Mouse (Mus musculus): Measurements from ENCODE around the gene Slc25a24.

Slc25a24 gene

DNA sequence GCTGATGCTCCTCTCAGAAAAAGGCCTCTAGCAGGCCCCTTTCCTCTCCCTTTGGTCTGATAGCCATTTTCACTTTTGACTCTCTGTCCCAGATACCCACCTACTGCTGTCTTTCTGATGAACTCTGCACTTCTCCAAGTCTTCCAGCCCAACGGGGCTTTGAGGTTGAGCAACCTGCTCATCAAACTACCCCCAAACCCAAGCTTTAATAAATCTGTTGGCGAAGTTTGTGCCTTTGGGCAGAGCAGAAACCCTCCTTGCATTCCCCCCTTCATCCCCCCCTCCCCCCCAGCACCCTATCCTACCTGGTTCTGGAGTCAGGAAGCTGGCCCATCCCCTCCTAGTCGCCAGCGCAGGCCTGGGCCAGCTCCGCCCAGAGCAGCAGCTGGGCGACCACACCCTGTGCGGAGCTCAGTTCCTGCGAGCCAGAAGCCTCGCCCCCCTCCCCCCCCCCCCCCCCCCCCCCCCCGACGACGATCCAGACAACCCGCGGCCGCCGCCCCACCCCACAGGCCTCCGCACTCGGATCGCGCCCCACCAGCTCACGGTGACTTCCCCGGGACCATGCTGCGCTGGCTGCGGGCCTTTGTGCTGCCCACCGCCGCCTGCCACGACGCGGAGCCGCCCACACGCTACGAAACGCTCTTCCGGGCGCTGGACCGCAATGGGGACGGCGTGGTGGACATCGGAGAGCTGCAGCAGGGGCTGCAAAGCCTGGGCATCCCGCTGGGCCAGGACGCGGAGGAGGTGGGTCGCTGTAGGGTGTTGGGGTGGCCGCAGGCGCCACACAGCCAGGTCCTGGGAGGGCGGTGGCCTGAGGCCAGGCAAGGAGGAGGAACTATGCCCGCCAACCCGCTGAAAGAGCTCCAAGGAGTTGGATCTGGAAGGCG is at the start of gene Slc25a24:
TSS of gene Slc25a24 (plus strand) at position 509 of the 890 bp plus-strand sequence.
- peak in 1 of 2 experiments; percentile 22 for DNase-seq (ENCODE audit: low spot score in 2 of 2)

DNA sequence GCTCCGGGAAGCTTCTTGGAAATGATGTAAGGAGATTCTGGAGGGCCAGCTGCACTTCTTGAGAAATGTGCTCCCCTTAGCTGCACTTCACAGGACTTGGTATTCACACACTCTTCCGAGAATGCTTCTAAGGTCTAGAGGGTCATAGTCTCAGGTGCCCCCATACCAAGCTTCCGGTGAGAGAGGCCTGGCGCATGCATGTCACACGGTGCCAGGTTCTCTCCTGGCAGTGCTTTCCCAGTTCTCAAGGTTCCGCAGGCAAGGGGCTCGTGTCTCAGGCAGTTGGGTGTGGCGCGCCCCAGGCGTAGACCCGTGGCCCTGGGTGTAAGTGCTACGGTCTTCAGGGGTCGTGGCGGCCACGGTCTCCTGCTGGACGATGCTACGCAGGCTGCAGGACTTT is 42.8 kb upstream of the Slc25a24 start, which contains the start of gene Slc25a54:
TSS of gene Slc25a54 (plus strand) at position 301 of the 400 bp plus-strand sequence.
- no peak for DNase-seq (ENCODE audit: low spot score in 2 of 2)

DNA sequence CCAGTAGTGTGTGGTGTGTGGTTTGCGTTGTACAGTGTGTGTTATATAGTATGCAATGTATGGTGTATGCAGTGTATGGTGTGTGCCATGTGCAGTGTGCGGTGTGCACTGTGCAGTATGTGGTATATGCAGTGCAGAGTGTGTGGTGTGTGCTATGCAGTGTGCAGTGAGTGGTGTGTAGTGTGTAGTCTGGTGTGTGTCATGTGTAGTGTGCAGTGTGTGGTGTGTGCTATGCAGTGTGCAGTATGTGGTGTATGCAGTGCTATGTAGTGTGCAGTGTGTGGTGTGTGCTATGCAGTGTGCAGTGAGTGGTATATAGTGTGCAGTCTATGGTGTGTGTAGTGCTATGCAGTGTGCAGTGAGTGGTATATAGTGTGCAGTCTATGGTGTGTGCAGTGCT is 38.5 kb upstream of the Slc25a24 start:
- no peak for DNase-seq (ENCODE audit: low spot score in 2 of 2)

DNA sequence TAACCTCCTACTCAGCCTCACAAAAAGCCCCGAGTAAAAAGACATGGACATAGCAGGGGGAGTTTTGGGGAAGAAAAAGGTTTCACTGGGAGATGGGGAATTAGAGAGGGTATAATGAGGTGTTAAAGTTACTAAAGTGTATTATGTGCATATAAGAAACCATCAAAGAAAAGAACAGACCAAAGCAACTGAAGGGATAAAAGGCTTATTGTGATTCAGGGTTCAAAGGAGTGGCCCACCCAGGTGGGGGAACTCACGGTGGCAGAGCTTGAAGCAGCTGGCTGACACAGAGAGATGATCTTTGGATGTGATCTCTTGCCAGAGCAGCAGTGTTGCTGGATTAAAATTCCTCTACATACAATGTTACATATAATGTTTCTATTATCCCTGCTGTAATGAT is 34.5 kb upstream of the Slc25a24 start:
- no peak for DNase-seq (ENCODE audit: low spot score in 2 of 2)

DNA sequence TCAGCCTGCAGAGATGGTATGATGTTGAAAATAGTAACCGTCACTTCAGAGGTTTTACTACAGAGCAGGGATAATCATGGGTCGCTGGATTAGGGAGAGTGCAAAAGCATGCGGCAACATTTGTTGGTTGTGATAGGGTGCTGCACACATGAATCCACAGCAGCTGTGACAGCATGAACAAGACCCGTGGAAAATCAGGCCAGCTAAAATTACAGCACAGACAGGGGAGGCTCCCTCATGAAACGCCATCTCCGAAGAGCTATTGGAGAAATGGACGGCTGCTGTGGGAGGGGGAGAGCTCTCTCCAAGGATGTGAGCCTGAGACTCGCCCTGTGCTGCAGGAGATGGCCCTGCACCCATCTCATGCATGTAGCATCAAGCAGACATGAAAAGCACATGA is 18.2 kb upstream of the Slc25a24 start:
- DNase-seq (ENCODE audit: low spot score in 2 of 2), result no peak

DNA sequence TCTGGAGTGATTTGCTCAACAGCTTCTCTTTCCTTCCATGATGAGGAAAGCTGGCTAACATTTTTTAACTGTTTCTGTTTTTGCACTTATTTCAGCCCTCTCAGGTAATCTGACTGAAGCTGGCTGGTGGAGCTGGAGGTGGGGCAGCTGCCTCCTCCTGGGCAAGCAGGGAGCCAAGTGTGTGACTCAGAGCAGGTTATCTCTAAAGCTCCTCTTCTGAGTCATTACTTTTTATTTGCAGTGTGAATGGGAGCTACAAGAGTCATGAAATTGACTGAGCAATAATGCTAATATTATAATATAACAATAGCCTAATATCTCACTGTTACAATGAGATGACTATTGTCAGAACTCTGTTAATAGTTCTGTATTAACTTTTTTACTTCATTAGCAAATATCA is 5.8 kb upstream of the Slc25a24 start:
- no peak for DNase-seq (ENCODE audit: low spot score in 2 of 2)

DNA sequence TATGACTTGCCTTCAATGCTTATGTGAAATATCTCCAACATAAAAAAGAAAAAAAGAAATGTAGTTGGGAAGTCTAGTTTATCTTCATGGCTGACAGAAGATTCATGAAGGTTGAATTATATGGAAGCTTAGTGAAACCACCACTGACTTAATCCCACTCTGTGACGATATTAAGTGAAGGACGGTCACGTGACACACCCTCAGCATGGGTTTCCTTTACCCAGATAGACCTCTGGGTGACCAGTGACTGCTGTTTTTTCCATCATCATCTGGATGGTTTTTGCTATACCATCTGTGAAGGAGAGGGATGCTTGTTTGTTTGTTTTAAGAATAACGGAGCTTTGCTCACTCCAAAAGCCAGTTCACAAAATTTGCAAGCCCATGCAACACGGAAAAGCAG is 3.4 kb upstream of the Slc25a24 start:
- no peak for DNase-seq (ENCODE audit: low spot score in 2 of 2)

DNA sequence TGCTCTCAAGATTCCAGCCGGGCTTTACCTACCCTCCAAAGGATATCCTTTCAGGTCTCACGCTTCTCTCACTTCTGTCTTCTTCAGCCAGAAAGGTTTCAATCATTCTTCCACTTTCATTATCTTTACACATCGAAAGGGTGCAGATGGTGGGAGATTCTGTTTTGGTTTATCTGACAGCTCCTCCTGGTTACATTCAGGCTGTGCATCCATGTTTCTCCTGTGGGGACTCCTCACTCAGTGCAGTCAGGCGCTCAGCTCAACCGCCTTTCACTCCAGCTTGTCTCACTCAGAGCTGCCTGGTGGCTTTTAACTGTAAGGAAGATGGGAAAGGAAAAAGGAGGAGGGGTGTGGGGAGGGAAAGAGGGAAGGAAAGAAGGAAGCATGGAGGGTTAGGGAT is 3.0 kb upstream of the Slc25a24 start:
- no peak for DNase-seq (ENCODE audit: low spot score in 2 of 2)

DNA sequence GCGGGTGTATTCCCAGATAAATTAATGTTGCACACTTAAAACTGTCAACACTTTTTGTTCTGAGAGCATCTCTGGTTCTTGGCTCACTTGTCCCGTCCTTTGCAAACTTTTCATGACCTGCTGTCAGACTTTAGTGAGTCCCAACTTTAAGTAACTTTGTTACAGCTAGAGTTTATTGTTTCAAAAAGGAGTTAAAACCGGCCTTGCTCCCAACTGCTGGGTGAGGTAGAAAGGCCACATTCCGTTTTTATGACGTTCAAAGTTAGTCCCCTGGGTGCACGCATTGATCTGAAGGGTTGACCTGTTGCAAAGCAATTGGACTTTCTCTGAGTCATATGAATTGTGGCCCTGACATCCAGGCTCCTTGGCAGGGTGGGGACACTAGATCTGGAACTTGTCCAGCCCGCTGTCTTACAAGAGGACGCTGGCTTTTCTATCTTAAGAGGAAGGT is 607 bp downstream of the Slc25a24 start:
- no peak for DNase-seq (ENCODE audit: low spot score in 2 of 2)

DNA sequence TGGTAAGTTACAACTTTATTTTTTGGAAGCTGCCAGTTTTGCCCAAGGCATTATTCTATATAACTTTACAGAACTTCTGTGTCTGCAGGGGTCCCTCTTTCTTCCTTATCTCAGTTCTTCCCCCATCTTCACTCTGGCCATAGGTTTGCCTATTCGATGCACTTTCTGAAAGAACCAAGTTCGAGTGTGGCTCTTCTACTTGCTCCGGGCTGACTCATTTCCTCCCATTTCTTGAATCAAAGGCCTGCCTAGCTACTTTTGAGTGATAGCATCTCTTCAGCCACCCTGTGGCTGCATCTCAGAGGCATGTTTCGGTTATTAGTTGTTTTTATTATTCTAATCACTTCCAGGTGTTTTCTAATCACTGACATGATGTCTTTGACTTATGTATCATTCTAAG is 1.1 kb downstream of the Slc25a24 start:
- DNase-seq (ENCODE audit: low spot score in 2 of 2), result no peak

DNA sequence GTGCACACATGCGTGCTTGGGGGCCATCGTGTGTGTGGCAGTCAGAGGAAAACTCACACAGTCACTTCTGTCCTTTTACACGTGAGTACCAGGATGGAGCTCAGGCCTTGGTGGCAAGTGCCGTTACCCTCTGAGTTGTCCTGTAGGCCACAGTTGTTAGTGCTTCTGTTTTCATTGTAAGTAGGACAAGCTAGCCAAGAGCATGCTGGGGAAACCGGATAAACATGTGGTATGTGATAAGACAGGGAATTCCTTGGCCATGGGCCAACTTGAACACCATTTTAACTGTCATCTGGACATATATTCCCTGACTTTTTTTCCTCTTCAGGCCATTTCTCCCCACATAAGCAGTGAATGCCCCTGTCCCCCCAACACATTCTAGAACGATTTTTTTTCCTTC is 2.6 kb downstream of the Slc25a24 start:
- no peak for DNase-seq (ENCODE audit: low spot score in 2 of 2)

DNA sequence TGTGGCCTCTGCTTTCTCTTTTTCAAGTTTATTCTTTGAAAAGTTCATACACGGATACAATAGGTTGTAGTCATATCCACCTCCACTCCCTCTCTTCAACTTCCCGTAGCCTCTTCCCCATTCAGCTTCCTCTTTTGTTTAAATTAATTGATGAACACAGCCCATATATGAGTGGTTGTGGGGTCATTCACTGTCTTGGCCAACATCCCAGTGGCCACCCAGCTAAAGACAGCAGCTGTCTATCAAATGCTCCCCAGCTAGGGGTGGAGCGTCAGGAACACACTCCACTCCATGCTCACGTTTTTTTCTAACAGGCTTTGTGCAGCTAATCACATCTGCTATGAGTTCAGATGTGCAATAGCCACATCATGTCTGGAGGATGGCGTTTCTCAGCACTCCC is 6.8 kb downstream of the Slc25a24 start:
- no peak for DNase-seq (ENCODE audit: low spot score in 2 of 2)

DNA sequence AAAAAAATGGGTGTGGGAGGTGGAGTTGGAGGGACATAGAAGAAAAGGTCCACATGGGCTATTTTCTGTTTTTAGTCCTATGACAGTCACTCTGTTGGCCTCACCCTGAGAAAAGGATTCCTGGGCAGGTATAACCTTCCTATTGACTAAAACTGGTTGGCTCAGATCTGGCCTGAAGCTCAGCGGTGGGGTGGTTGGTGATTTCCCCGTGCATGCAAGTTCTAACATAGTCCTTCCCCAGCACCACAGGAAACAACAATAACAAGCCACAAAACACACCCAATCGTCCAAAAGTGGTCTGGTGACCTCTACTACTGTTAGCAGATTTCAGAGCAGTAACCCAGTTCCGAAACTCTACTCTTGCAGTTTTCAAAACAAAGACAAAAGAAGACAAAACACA is 10.0 kb downstream of the Slc25a24 start:
- DNase-seq (ENCODE audit: low spot score in 2 of 2), result no peak

DNA sequence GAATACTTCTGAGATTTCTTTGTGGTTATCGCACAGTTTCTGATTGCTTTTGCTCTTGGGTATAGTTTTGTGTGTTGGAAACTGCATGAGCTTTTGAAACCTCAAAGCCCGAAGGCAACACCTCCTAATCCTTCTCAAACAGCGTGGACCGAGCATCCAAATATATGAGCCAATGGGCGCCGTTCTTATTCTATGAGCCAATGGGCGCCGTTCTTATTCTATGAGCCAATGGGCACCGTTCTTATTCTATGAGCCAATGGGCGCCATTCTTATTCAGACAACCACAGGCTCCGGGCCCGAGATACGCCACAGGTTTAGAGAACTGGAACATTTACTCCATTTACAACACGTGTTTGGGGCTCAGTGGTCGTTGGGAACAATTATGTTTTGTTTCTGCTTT is 11.1 kb downstream of the Slc25a24 start:
- DNase-seq (ENCODE audit: low spot score in 2 of 2), result no peak

DNA sequence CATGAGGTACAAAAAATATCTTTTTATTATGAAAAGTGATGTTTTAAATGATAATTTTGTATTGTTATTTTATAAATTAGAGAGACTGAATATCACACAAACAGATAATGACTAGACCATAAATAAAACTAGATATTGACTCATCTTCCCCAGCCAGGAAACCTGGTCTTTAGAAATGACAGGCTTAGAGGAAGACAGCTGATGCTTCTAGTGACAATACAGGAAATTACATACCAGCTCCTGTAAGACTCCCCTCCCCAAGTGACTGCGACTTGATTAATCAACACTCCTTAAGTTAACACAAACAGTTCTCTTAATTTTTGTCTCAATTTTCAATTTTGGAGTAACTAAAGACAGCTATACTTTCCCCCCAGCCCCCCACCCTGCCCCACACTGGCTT is 12.4 kb downstream of the Slc25a24 start:
- no peak for DNase-seq (ENCODE audit: low spot score in 2 of 2)

DNA sequence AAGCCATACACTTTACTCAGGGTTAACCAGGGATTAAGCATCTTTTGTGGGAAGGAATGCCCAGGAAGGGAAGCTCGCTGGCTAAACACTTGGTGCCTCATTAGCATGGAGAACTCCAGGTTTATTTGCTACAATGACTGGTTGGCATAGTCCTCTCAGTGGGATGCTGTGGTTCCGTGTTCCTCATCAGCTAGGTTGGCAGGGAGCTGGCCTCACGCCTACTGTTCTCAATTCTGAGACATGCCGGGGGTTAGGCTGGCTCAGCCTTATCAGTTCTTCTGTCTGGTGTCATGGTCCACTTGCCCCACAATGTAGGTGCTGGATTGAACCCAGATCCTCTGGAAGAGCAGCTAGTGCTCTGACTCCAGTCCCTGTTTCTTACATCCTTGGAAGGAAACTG is 29.6 kb downstream of the Slc25a24 start:
- DNase-seq (ENCODE audit: low spot score in 2 of 2), result no peak

DNA sequence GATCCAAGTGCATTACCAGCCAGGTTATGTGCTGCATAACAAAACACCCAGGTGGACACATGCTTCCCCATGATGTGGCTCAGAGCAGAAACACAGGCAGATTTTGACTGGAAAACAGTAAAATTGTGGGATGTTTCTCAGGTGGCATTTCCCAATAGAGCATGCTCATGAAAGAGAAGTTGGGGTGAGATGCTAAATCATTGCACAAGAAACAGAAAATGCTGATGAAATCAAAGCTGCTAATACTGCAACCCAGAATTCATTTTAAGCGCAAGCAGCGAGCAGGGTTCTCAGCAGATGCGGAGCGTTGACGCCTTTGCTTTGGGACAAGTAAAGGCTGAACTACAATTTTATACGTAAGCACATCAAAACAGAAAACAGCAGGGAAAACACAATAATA is 30.5 kb downstream of the Slc25a24 start:
- no peak for DNase-seq (ENCODE audit: low spot score in 2 of 2)

DNA sequence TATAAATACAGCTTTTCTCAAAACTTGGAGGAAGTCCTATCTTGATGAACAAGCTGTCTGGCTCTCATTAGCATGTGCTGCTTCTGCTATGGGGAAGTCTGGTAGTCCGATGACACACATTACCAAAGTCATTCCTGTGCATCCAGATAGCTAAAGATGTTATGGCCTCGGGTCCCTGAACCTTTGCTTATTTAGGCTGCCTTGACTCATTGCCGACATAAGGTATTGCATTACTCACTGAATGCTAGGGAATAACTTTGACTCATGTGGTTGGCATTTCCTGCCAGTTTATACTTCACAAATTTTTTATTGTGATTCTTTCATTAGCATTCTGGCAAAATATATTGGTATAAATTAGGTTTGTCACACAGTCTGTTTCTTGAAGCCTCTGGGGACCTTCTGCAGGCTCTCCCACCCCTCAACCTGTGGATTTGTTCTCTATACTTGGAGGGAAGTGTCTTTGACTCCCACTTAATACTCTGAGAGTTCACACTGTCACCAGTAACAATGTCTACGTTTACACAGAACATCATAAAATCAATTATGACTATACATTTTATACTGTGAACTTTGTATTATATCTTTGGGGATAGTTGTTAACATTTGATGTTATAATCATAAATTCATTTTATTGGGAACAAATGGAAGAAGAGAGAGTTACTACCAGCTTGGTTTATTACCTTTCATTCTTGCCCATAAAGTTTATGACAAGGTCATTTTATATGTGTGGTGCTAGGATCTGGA is 33.1 kb downstream of the Slc25a24 start:
- no peak for DNase-seq (ENCODE audit: low spot score in 2 of 2)

DNA sequence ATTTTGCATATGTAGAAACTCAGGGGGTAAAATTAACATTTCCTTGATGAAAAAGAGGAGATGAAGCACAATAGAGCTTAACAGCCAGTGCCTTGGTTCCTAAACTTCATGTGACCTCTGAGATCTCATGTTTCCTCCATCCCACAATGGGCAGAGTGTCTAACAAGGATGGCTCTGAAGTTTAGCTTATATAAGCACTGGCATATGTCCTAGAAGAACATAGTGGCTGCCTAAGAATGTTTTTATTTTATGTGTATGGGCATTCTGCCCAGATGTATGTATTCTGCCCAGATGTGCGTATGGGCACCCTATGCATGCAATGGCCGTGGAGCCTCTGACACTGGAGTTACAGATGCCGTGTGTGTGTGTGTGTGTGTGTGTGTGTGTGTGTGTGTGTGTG is 34.5 kb downstream of the Slc25a24 start:
- no peak for DNase-seq (ENCODE audit: low spot score in 2 of 2)

DNA sequence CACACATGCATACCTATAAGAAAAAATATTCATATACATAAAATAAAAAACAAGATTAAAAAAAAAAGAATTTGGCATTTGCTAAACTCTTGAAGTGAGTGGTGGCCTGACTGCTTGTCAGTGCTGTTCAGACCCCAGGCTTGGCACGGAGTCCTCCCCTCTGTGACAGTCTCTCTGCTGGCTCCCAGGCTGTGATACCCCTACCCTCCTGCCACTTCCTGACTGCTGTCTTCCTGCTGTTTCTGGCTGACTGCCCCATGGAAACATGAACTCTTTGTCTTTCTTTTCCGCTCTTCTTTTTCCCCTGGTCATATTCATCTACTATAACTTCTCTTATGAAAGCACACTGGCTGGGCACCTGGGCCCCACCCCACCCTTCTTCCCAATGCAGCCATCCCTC is 41.1 kb downstream of the Slc25a24 start:
- no peak for DNase-seq (ENCODE audit: low spot score in 2 of 2)

DNA sequence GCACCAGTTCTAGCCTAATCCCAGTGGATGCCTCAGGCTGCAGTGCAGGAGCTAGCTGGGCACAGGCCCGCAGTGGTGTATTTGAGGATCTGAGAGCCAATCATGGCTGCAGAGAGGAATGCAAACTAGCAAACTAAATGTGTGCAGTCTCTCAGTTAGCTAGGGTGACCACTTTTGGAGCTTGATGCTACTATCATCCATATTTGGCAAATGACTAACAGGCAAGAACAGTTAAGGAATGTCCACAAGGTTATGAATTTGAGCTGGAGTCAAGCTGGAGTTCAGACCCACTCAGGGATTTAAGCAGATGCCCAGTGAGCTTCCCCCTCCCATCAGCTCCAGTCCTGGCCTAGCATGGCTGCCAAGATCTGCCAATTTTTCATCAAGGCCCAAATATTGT is 41.7 kb downstream of the Slc25a24 start:
- DNase-seq (ENCODE audit: low spot score in 2 of 2), result no peak

DNA sequence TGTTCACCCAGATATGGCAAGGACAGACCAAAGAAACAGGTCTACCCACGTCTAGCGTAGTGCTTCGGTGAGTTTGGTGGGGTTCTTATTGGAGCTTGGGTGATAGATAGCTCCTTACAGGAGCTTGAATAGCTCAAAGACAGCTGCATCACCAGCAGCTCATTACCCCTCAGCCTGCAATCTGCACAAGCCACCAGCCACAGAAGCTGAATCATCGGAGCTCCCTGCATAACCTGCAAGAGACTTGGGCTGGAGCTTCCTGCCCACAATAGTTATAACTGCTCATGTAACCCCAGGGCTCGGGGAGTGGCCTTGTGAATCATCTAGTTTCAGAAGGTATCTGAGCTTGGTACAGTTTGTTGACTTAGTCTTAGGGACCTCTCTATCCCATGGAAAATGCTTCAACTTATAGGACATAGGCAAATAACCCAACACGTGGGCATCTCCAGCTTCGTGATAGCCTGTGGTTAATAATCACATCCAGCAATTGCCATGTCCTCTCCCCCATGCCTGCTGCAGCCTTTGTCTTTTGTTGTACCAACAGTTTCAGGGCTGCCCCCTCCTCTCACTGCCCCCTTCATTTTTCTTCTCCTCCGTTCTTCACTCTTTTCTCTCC is 42.4 kb downstream of the Slc25a24 start:
- no peak for DNase-seq (ENCODE audit: low spot score in 2 of 2)

DNA sequence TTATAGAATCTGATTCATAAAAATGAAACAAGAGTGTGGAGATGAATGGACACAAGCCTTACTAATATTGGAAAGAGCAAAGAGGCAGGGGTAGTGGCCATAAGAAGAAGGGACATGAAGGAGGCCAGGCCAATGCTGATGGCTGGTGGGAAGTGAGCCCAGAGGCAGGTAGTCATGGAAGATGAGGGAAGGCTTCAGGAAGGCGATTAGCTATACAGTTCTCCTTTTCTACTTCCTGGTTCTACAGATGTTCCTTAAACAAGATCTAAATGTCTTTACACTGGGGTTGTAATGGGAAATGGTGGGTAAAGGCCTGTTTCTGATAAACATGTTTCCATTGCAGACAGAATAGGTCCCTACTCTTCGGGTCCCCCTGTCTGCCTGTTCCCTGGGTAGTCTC is 46.2 kb downstream of the Slc25a24 start:
- DNase-seq (ENCODE audit: low spot score in 2 of 2), result no peak

All from frontal cortex, postnatal 10 days (tissue).